Mouse (Mus musculus) hematopoietic multipotent progenitor cell, adult 10-12 weeks (in vitro differentiated cells): Measurements from ENCODE around the gene Gipc3. TPM values are rescaled to one million over a fixed set of nuclear protein-coding genes. Genes with fewer than 3 reads are reported as not detected.

Experiments
- polyA plus RNA-seq: library from polyadenylated mRNA; stranded (reverse); fragments of >175 nt; gene quantifications from 2 replicates; pipeline ENCODE4 v1.2.3, GENCODE M21; 2012; ENCODE audit warnings: low replicate concordance

Gene Gipc3
- polyA plus RNA-seq: 3.1 and 6.9 TPM in 2 replicates

GRCm38 (mm10) chr10:81342686-81343505 lies at the start of gene Gipc3:
TSS of gene Gipc3 (minus strand) at chr10:81343266.

GRCm38 (mm10) chr10:81392781-81393185 lies 49.7 kb upstream of the Gipc3 start, which contains the start of gene Smim24:
TSS of gene Smim24 (plus strand) at chr10:81393051.

DNA sequence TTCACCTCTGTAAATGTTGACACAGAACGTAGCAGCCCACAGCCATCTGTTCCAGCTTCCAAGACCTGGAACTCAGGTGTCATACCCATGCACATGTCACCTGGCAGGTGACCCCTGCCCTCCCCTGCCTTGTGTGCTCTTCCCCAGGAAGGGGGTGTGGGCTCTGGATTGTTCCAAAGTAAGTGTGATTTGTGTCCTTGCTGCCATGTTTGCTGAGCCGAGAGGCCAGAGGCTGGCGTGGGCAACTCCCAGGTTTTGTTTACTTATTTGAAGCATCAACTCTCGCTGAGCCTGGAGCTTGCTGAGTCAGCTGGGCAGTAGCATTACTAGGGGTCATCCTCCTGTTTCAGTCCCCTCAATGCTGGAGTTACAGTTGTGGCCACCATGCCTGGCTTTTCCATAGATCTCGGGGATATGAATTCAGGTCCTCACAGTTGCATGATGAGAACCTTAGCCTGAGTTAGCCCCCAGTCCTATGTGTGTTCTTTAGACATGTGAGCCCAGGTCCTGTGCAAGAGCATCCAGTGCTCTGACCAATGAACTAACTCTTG lies 45.5 kb upstream of the Gipc3 start, which contains the start of gene Gm48552:
TSS of gene Gm48552 (plus strand) at position 501 of the 551 bp plus-strand sequence.

DNA sequence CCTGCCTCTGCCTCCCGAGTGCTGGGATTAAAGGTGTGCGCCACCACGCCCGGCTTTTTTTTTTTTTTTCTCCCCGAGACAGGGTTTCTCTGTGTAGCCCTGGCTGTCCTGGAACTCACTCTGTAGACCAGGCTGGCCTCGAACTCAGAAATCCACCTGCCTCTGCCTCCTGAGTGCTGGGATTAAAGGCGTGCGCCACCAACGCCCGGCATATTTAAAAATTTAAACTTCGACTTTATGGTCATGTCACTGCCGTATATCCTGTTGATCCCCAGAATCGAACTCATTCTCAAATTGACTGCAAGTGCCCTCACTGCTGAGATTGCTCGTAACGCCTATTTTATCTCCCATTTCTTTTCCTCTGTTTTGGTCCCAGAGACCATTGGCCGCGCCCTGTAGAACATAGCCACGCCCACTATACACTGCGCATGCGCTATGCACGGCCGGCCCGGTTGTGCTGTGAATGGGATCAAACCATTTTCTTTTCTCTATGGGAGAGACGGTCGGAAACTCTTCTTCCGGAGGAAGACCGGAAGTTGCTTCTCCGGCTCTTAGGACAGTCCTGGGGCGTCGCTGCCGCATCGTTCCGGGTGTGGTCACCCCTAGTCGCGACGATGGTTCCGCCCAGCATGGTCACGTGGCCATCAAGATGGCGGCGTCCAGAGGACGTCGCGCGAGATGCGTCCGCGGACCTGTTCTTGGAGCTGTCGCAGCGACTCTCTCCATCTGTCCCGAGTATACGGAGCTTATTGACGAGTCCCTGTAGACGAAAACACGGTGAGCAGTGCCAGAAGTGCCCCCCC lies 40.9 kb upstream of the Gipc3 start, which contains the start of the genes Dohh and Gm48551:
TSS of gene Dohh (plus strand) at position 627 of the 803 bp plus-strand sequence.
TSS of gene Gm48551 (plus strand) at position 665 of the 803 bp plus-strand sequence.

GRCm38 (mm10) chr10:81377793-81378552 lies 34.9 kb upstream of the Gipc3 start, which contains the start of gene Fzr1:
TSS of gene Fzr1 (minus strand) at chr10:81378516.

DNA sequence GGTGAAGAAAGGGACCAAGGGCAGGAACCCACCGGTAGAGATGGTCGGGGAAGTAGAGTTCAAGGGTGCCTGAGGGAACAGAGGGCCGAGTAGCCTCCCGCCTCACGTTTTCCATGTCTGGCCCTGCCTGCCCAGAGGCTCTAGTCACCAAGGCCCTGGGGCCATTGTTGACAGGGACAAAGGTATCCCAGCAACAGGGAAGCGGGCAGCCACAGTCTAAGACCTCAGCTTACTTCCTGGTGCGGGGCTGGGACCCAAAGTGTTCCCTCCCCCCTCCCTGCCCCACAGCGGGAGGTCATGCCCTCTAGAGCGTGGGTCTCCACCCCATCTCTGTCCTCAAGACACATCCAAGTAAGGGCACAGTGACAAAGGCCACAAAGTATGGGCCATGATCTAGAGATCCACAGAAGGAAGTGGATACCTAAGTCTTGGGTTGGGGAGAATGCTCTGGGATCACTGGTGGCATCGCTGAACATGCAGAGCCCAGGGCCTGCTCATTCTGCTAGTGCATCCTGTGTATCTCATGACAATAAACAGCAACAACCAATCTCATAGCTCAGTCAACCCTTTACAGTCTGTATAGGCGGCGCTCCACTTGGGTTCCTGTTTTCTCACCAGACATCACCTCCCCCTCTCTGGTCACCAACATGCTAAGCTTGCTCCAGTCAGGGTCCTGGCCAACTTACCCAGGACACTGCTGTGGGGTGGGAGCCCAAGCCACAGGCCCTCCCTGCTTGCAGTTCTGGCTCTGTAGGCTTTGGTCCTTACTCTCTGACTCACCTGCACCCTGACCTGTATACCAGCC lies 22.8 kb upstream of the Gipc3 start, which contains the start of gene 4930404N11Rik:
TSS of gene 4930404N11Rik (minus strand) at position 145 of the 805 bp plus-strand sequence.

GRCm38 (mm10) chr10:81356991-81357844 lies 14.2 kb upstream of the Gipc3 start, which contains the start of gene Mfsd12:
TSS of gene Mfsd12 (plus strand) at chr10:81357491.

DNA sequence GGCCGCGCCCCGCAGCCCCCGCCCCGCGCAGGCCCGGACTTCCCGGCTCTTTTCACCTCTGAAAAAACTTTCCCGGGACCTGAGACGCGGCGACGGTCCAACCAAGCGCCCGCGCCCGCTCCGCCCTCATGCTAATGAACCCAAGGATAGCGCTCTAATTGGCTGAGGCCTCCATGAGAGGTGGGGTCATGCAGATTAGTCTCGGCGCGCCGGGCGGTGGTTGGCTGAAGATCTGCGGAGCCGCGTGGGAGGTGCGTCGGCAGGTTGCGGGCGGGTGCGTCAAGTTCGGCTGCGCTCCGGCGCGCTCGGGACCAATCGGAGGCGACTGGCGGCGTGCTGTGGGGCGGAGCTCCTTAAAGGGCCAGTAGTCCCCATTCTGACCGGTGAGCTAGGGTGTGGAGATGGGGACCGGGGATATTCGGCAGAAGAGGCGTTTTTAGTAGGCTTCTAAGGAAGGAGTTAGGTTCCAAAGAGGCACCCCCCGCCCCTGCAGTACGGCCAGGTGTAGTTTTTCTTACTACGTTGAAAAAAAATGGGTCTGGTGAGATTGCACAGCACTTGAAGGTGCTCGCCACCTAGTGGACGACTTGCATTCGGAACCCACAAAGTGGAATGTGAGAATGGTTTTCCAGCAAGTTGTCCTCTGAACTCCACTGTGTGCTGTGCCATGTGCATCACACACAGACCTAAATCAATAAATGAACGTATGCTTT lies 7.4 kb upstream of the Gipc3 start, which contains the start of gene Hmg20b:
TSS of gene Hmg20b (minus strand) at position 130 of the 713 bp plus-strand sequence.

GRCm38 (mm10) chr10:81328386-81328785 lies 14.7 kb downstream of the Gipc3 start, which contains the start of gene Tbxa2r:
TSS of gene Tbxa2r (plus strand) at chr10:81328731.

GRCm38 (mm10) chr10:81320550-81321347 lies 22.3 kb downstream of the Gipc3 start, which contains the start of gene Cactin:
TSS of gene Cactin (plus strand) at chr10:81321103.

GRCm38 (mm10) chr10:81292554-81293333 lies 50.3 kb downstream of the Gipc3 start, which contains the start of gene Pip5k1c:
TSS of gene Pip5k1c (plus strand) at chr10:81292963.

GRCm38 (mm10) chr10:81291511-81292104 lies 51.5 kb downstream of the Gipc3 start, which contains the start of gene Tjp3:
TSS of gene Tjp3 (minus strand) at chr10:81291581.

